Mouse (Mus musculus) spleen, postnatal 36 days (tissue): ENCODE results near the gene Gm2007.
"Not testable (repeated sequence)": the region's sequence is repeated elsewhere in the genome, so short reads cannot be mapped to it uniquely, and the experiment has no call there.

Experiments
- DNase-seq, 2 experiments: peaks; one replicate each; pipeline ENCODE4 v3.0.0; 2022; ENCODE audit warnings: low spot score in 2 of 2, mixed read lengths in 1 of 2

Gm2007 gene

DNA sequence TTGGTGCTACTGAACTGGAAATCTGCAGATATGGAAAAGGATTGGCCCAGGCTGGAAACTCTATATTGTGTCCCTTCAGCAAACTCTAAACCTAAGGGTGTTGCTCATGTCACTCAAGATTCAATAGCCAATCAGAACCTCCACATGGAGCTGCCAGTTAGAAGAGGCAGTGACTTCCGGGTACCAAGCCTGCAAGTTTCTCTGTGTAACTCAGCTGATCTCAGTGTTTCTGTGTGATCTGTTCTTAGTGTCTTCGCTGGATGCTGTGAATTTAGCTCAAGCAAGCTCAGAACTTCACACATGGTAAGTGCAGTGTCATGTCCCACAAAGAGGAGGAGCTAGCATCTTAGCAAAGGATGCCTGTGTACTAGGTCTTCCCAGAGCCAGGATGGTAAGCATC is at the start of gene Gm2007:
TSS of gene Gm2007 (plus strand) at position 301 of the 400 bp plus-strand sequence.
- DNase-seq: not testable (repeated sequence)

DNA sequence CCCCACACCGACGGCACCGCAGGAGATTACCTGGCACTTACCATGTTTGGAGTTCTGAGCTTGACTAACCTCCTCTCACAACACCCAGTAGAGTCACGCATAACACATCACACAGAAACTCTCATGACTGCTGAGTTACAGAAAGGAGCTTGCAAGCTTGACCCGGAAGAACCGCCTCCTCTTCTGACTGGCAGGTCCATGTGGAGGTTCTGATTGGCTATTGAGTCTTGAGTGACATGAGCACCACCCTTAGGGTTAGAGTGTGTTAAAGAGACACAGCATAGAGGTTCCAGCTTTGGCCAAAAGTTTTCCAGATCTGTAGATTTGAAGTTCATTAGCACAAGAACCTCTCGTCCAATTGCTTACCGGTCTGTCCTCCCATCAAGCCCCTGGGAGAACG is 37.8 kb upstream of the Gm2007 start, which contains the start of gene Zfp969:
TSS of gene Zfp969 (minus strand) at position 101 of the 400 bp plus-strand sequence.
- not testable (repeated sequence) for DNase-seq

DNA sequence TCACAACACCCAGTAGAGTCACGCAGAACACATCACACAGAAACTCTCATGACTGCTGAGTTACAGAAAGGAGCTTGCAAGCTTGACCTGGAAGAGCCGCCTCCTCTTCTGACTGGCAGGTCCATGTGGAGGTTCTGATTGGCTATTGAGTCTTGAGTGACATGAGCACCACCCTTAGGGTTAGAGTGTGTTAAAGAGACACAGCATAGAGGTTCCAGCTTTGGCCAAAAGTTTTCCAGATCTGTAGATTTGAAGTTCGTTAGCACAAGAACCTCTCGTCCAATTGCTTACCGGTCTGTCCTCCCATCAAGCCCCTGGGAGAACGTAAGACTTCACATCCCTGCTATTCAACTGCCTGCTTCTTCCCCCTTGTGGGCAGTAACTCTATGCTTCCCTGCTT is 59.7 kb downstream of the Gm2007 start, which contains the start of gene Gm14288:
TSS of gene Gm14288 (minus strand) at position 101 of the 400 bp plus-strand sequence.
- DNase-seq: not testable (repeated sequence)
